Mouse (Mus musculus) CH12.LX (cell line): ENCODE results near the gene Src.

ENCODE experiments used
- POLR2A ChIP-seq: IDR thresholded peaks from 2 replicates; pipeline ENCODE4 v1.6.1; 2011; ENCODE audit warnings: low read depth, mild to moderate bottlenecking, improper control_type of control experiment, low read length
- RAD21 ChIP-seq: IDR thresholded peaks from 2 replicates; pipeline ENCODE4 v1.6.1; 2011; ENCODE audit warnings: low read depth, mild to moderate bottlenecking, low read length, improper control_type of control experiment, moderate library complexity
- TCF12 ChIP-seq: IDR thresholded peaks from 2 replicates; pipeline ENCODE4 v1.6.1; 2014; ENCODE audit warnings: low read depth, mild to moderate bottlenecking, inconsistent platforms, low read length, improper control_type of control experiment
- ZNF384 ChIP-seq: IDR thresholded peaks from 2 replicates; pipeline ENCODE4 v1.6.1; 2012; ENCODE audit warnings: low read depth, low read length, improper control_type of control experiment, inconsistent platforms

GRCm38 (mm10) chr2:157459736-157460135 lies 41.5 kb downstream of the Src start:
- no peak for TF ChIP-seq TCF12
- TF ChIP-seq RAD21 = no peak
- no peak for TF ChIP-seq ZNF384
- TF ChIP-seq POLR2A = no peak
